Mouse (Mus musculus): ENCODE measurements around the gene Ank2.

- TF ChIP-seq GATA1 (IDR thresholded peaks at IDR 0.05; ENCODE audit: low read length), result no peak
- no peak for TF ChIP-seq TAL1 (IDR thresholded peaks at IDR 0.05; ENCODE audit: low read length)
Observed at GRCm38 (mm10) chr3:127093631-127094030, 405.5 kb downstream of the Ank2 start.
